Mouse (Mus musculus) urinary bladder, postnatal 10 days (tissue): ENCODE measurements around the gene Copz1.

ENCODE experiments used
- DNase-seq: peaks from one replicate; pipeline ENCODE4 v3.0.0; 2022; ENCODE audit warnings: low spot score

Copz1 gene

DNA sequence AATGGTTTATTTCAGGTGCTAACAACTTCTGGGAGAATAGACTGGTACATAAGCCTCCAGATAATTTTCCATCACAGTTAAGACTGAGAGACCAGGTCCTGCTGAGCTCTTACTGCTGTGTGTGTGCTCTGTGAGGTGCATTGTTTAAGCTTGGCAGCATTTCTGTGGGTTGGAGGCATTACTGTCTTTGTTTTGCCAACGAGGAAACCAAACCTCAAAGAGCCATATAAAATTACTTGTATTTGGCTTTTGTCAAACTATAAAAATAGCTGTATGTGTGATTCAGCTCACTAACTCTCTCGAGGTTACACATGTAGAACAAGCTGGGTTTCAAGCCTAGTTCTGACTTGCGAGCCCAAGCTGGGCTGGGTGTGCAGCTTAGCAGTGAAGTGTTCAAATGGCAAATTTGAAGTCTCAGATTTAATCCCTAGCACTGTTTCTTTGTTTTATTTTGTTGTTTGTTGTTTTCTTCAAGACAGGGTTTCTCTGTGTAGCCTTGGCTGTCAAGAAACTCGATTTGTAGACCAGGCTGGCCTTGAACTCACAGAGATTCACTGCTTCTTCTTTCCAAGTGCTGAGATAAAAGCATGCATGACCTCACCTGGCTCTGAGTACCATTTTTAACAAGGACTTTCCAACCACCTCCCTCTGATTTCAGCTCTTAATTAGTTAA lies 20.3 kb downstream of the Copz1 start:
- DNase-seq = no peak

- no peak for DNase-seq
Observed at GRCm38 (mm10) chr15:103293375-103293774, 20.9 kb downstream of the Copz1 start.

- DNase-seq = no peak
Observed at GRCm38 (mm10) chr15:103294649-103295048, 22.1 kb downstream of the Copz1 start.

- DNase-seq = no peak
Observed at GRCm38 (mm10) chr15:103295851-103296250, 23.3 kb downstream of the Copz1 start.

DNA sequence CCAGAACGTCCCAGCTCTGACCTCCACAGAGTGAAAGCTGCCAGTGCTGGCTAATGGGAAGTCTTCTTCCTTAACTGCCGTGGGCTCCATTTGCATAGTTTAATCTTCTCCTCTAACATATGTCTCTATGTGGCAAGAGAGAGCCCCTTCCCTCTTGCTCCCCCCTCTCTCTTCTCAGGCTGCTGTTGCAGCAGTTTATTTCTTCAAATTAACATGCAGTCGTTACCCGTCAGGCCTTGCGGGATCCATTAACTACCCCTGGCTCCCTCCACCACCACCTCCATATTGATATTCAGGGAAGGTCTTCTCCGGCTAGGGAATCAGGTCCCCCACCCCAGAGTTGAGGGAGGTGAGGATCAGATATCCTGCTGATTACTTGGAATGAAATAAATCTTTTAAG lies 24.8 kb downstream of the Copz1 start:
- DNase-seq = no peak

DNA sequence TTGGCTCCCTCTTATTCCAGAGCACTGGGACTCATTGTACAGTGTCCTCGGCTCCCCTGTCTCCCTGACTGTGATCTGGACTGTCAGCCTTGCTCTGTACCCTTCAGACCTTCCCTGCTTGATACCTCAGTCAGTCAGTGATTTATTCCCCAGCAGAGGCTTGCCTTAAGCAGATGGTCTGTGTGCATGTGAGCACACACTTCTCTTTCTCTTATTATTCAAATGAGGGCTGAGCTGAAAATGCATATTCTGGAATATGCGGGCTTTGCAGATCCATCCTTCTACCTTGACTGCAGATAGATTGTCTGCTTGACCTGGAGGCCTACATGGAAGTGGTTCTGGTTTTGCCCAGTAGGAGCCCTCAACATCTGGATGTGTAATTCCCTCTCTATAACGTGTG lies 25.5 kb downstream of the Copz1 start:
- no peak for DNase-seq

DNA sequence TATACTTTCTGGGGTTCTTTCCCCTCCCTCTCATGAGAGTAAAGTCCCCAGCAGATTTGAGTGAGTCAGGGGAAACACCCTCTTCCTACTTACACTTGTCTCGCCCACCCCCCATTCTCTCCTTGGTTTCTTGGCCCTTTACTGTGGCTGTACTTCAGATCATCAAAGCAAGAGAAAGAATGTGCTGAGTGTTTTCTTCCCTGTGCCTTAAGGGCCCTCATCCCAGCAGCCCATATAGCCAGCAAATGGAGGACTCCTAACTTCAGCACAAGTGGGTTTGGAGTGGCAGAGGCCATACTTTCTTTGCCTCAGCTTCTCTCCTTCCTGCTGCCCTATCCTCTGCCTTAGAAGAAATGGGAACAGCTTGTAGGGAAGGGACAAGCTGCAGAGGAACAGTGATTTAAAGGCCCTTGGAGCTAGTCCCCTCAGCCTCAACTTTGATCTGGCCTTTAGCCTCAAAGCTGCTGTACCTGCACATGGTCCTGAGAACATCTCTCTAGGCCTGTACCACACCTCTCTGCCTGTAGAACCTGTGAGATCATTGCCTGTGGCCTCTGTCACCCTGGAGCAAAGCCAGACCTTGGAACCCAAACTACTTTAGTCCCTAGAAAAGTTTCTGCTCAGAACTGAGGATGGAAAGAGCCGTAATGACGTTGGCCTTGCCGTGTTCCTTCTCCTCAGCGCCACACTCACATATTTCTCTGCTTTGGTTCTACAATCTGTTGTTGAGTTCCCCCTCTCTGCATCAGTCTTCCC lies 26.5 kb downstream of the Copz1 start:
- no peak for DNase-seq

DNA sequence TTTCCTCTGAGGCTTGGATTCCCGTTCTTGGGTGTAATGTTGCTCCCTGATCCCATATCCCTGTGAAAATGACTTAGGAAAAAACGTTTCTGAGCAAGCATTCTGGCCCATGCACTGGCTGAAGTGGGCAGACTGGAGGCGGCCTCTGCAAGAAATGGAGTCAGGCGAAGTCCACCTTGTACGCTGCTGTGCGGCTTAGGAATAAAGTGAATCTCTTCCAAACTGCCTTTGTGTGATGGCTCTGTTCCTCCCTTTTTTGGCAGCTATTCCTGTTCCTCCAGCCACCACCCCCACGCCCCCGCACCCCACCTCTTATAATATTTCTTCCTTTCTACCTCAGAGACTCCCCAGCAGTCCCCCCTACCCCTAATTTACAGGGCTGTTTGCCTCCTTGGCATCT lies 27.1 kb downstream of the Copz1 start:
- DNase-seq = no peak

- DNase-seq = no peak
Observed at GRCm38 (mm10) chr15:103300067-103300471, 27.6 kb downstream of the Copz1 start.

DNA sequence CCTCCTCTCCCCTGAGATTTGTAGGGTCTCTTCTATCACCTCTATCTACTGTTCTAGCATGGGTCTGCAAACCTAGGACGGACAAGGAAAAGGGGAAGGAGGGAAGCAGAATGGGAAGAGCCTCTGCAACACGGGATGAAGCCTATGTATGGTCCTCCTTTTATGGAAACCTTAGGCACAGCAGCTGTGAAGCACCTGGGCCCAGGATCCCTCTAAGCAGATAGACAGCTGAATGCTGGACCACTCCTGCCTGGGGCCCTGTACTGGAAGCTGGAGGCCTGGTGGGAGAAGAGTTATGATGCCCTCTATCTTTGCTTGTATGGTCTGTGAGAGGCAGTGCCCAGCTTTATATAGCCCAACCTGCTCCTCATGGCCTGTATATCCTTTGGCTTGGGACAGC lies 28.0 kb downstream of the Copz1 start:
- DNase-seq = no peak

DNA sequence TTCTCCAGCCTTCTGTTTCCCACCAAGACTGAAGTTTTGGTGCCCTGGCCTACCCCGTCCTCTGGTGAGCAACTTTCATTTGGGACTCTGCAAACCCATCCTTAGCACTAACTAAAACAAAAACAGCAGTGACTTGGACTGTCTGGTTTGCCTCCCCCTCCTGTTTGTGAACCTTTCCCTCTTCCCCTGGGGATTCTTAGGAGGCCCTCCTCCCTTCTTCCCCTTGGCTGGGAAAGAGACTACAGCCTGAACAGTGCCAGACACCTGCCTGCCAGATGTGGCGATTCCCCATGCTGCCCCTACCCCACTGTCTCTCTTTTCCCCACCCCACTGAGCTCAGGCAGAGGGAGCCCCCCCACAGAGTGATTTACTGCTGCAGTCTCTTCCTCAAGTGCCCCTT lies 28.5 kb downstream of the Copz1 start:
- DNase-seq = no peak

DNA sequence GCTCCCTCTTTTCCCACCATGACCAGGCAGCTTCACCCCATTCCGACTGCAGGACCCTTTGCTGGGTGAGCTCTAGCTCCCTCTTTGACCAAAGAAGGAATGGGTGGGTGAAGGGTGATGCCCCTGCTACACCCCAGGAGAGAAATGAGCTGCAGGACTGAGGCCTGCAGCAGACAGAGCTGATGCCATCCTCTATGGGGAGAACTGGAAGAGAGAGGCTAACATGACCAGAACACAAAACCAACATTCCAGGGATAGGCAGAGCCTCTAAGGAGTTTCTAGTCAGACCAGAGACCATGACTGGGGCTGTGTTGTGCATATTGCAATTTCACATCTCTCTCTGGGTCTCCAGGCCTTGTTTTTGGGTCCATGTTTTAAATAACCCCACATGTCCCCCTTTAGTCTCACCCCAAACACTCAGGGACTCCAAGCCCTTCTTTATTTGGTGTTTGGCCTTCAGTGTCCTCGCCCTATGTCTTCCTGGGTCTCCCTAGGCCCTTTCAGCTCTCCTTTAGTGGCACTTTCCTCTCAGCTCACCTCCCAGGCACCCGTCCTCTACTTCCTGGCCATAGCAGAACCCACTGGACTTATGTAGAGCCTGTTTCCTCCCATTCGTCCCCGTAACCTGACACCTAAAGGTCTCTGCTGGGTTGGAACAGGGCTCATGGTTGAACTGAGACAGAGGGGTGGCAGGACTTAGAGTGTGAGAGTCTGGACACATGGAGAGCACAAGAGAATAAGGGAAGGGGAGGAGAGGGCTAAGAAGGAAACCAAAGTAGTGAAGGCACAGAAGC lies 29.2 kb downstream of the Copz1 start:
- DNase-seq = no peak

- DNase-seq = no peak
Observed at GRCm38 (mm10) chr15:103302341-103303021, 30.0 kb downstream of the Copz1 start.

- no peak for DNase-seq
Observed at GRCm38 (mm10) chr15:103303916-103304615, 31.6 kb downstream of the Copz1 start.

GRCm38 (mm10) chr15:103304616-103304969 lies 32.1 kb downstream of the Copz1 start:
- DNase-seq = no peak

- peak; percentile 79 for DNase-seq
Observed at GRCm38 (mm10) chr15:103305070-103305678, 32.7 kb downstream of the Copz1 start.

DNA sequence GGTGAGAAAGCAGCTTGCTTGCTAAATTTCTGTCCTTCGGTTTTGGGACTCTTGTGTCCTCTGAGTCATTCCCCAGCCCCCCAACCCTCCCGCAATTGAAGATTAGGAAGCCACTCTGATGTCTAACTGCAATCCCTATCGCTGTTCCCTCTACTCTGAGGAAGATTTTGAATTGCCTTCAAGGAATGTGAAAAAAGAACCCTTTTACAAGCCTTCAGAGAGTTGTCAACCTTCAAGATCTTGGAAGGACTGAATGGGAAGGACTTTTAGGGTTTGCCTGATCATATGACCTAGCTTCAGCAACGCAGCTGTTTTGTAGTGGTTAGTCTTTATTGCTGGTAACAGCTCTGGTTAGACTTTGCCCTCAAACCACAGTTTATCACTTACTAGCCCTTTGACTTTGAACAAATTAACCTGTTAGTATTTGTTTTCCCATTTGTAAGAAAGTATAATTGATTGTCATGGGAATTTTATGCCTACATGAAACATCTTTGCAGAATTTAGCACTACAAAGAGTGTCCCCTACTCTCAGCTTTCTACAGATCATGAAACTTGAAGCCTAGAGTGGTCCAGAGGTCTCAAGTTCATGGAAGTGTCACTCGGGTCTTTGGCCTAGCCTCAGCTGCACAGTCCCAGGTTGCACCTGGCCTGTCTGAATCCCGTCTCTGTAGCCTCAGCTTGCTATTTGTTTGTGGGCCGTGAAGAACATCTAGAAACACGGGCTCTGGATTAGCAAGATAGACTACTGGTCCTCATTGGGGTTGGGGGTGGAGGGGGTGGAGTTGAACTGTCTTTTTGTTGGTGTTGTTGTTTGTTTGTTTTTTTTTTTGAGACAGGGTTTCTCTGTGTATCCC lies 33.5 kb downstream of the Copz1 start:
- DNase-seq = no peak

DNA sequence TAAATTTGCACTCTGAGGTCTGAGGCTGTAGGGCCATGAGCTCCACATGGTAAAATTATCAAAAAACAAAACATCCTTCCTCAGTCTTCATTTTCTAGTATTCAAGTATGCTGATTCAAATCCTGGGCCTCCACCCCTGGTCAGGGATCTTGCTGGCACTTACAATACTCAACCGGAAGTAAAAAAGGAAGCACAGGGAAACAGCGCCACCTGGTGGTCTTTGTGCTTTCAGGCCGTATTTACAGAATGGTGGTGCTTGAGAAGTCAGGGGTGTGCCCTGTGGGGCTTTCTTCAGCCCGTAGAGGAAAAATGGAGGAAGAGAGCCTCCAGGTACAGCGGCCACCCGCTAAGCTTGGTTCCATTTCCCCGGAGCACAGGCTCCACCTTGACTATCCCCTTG lies 34.6 kb downstream of the Copz1 start:
- DNase-seq = peak; percentile 76

- DNase-seq = no peak
Observed at GRCm38 (mm10) chr15:103308056-103308875, 35.8 kb downstream of the Copz1 start.
